In genomic region chr7:127223106-127223505, GRCm38 (mm10) we compare ENCODE assay signal across 26 mouse cellular contexts. TPM values are rescaled to one million over a fixed set of nuclear protein-coding genes. Genes with fewer than 3 reads are reported as not detected.
A peak's percentile ranks its signal among the peaks of the same experiment; 100 is the strongest.
DNase-seq lines count a peak whose midpoint lies in the region; ATAC-seq and TF ChIP-seq lines count a peak whose summit lies in the region.
"Had no signal": no experiment of that assay in that cellular context is flagged by ENCODE, and none has a peak within 500 bp of the region (broad histone marks: within the 10 kb centered on the region; RNA-seq: fewer than 3 reads in every experiment).

No protein-coding gene starts in this region.

- H3K4me2 ChIP-seq in liver, embryonic 13.5 days: peak overlapping the region; percentile 39; the same call in 1 of the 2 replicates
- no peak overlapping the region for H3K4me2 ChIP-seq in liver, embryonic 11.5 days
- H3K4me2 ChIP-seq in liver, embryonic 14.5 days (ENCODE audit: low read depth): peak overlapping the region; percentile 34; the same call in 1 of the 2 replicates
- no peak overlapping the region; the same call in 1 of the 2 replicates for H3K4me2 ChIP-seq in liver, postnatal 0 days (ENCODE audit: low read depth, low read length)
- H3K4me2 ChIP-seq: embryonic facial prominence, embryonic 12.5 days; embryonic facial prominence, embryonic 15.5 days; forebrain, embryonic 12.5 days; forebrain, embryonic 15.5 days; heart, embryonic 13.5 days; hindbrain, embryonic 13.5 days; intestine, embryonic 15.5 days had no signal

- intact Hi-C loops in heart, postnatal 10 days (cut with DNase I): no loop called here
- intact Hi-C loops in left cerebral cortex, adult 2 months (cut with DNase I): no loop called here

- no peak for DNase-seq in liver, embryonic 13.5 days
- no peak for DNase-seq in liver, embryonic 11.5 days (ENCODE audit: low spot score)
- no peak for DNase-seq in ES-E14 (ENCODE audit: low read depth, low spot score)
- no peak for DNase-seq in liver, embryonic 14.5 days (ENCODE audit: low read depth in 3 of 3, low spot score in 3 of 3)
- no peak for DNase-seq in liver, postnatal 0 days
- no peak for DNase-seq in heart, postnatal 10 days
- no peak for DNase-seq in neural tube, embryonic 10.5 days (ENCODE audit: extremely low spot score, low spot score)
- DNase-seq in left cerebral cortex, adult 2 months (ENCODE audit: extremely low spot score in 1 of 2, low spot score in 2 of 2): no peak
- DNase-seq: adrenal gland, postnatal 10 days; adrenal gland, postnatal 36 days; B cell, adult 2 months; cerebellum, adult 18-20 months; cerebellum, adult 9-10 months; cerebellum, postnatal 14 days; gastrocnemius, postnatal 25 days; heart, adult 2 months had no signal

- H3K27me3 ChIP-seq in liver, embryonic 13.5 days: no peaks in the 10 kb centered on the region
- H3K27me3 ChIP-seq in liver, embryonic 11.5 days (replicated peaks; ENCODE audit: control insufficient read depth, insufficient read depth, low read length): no peaks in the 10 kb centered on the region
- no peaks in the 10 kb centered on the region for H3K27me3 ChIP-seq in liver, embryonic 14.5 days (ENCODE audit: control insufficient read depth, insufficient read depth, low read length)
- no peaks in the 10 kb centered on the region for H3K27me3 ChIP-seq in liver, postnatal 0 days (ENCODE audit: insufficient read depth, low read length)
- H3K27me3 ChIP-seq: CH12.LX; embryonic facial prominence, embryonic 12.5 days; embryonic facial prominence, embryonic 15.5 days; forebrain, embryonic 12.5 days; forebrain, embryonic 15.5 days; heart, embryonic 13.5 days; hindbrain, embryonic 13.5 days; intestine, embryonic 15.5 days had no signal

- in situ Hi-C loops in ES-E14 (cut with MboI; ENCODE audit: low sequenced_read_pairs in 2 of 2, unreplicated experiment in 2 of 2): no loop called here

- ATAC-seq in liver, embryonic 13.5 days (ENCODE audit: low read depth): no peak
- no peak for ATAC-seq in liver, embryonic 11.5 days (replicated peaks; ENCODE audit: low FRiP score)
- ATAC-seq in liver, embryonic 14.5 days (ENCODE audit: insufficient read depth): no peak
- no peak for ATAC-seq in liver, postnatal 0 days
- ATAC-seq: forebrain, embryonic 15.5 days; hindbrain, embryonic 16.5 days; intestine, embryonic 15.5 days had no signal

- TF ChIP-seq EP300 in liver, embryonic 14.5 days (IDR thresholded peaks at IDR 0.05; ENCODE audit: low read depth): no peak
- no peak for TF ChIP-seq EP300 in liver, postnatal 0 days (IDR thresholded peaks at IDR 0.05; ENCODE audit: low read depth)

- H3K27ac ChIP-seq in liver, embryonic 13.5 days: peak overlapping the region; percentile 97
- H3K27ac ChIP-seq in liver, embryonic 11.5 days (ENCODE audit: low read depth, low read length): no peak overlapping the region
- peak overlapping the region; percentile 86 for H3K27ac ChIP-seq in ES-E14 (ENCODE audit: insufficient read depth, low read depth, low read length, poor library complexity, severe bottlenecking)
- peak overlapping the region; percentile 98 for H3K27ac ChIP-seq in liver, embryonic 14.5 days
- peak overlapping the region; percentile 64 for H3K27ac ChIP-seq in liver, postnatal 0 days (ENCODE audit: low read depth)
- no peak overlapping the region for H3K27ac ChIP-seq in left cerebral cortex, adult 2 months
- H3K27ac ChIP-seq: embryonic facial prominence, embryonic 12.5 days; embryonic facial prominence, embryonic 15.5 days; forebrain, embryonic 12.5 days; forebrain, embryonic 15.5 days; heart, adult 2 months; heart, embryonic 10.5 days; heart, embryonic 13.5 days; hindbrain, embryonic 13.5 days; intestine, embryonic 15.5 days had no signal

- no peaks in the 10 kb centered on the region for H3K9me3 ChIP-seq in liver, embryonic 13.5 days (replicated peaks)
- H3K9me3 ChIP-seq in liver, embryonic 11.5 days (ENCODE audit: control insufficient read depth, low read length): no peaks in the 10 kb centered on the region
- no peaks in the 10 kb centered on the region for H3K9me3 ChIP-seq in ES-E14 (ENCODE audit: control insufficient read depth, insufficient read depth, low read depth, low read length)
- H3K9me3 ChIP-seq in liver, embryonic 14.5 days (ENCODE audit: control insufficient read depth, low read length): no peaks in the 10 kb centered on the region
- H3K9me3 ChIP-seq in liver, postnatal 0 days (ENCODE audit: low read length): no peaks in the 10 kb centered on the region
- H3K9me3 ChIP-seq: embryonic facial prominence, embryonic 15.5 days; forebrain, embryonic 12.5 days; forebrain, embryonic 15.5 days; heart, embryonic 10.5 days; heart, embryonic 13.5 days; hindbrain, embryonic 13.5 days; intestine, embryonic 15.5 days had no signal

- H3K4me1 ChIP-seq in liver, embryonic 13.5 days (replicated peaks): peaks cover 85% of the 10 kb centered on the region
- peaks cover 33% of the 10 kb centered on the region for H3K4me1 ChIP-seq in liver, embryonic 11.5 days (replicated peaks; ENCODE audit: control insufficient read depth, insufficient read depth, low read length)
- peaks cover 10 to 20% of the 10 kb centered on the region in 2 experiments; a peak in 3 of 4 replicates for H3K4me1 ChIP-seq in ES-E14 (ENCODE audit: control insufficient read depth in 2 of 2, insufficient read depth in 2 of 2, low read length in 2 of 2, poor library complexity in 1 of 2)
- H3K4me1 ChIP-seq in liver, embryonic 14.5 days (replicated peaks; ENCODE audit: control insufficient read depth in 2 of 2, insufficient read depth in 2 of 2, low read length in 1 of 2): peaks cover 62 to 66% of the 10 kb centered on the region in 2 experiments
- H3K4me1 ChIP-seq in liver, postnatal 0 days (ENCODE audit: insufficient read depth): peaks cover 44% of the 10 kb centered on the region
- H3K4me1 ChIP-seq: embryonic facial prominence, embryonic 12.5 days; embryonic facial prominence, embryonic 15.5 days; forebrain, embryonic 12.5 days; forebrain, embryonic 15.5 days; hindbrain, embryonic 13.5 days; intestine, embryonic 15.5 days had no signal

- no peak overlapping the region for H3K4me3 ChIP-seq in liver, embryonic 13.5 days (replicated peaks)
- H3K4me3 ChIP-seq in liver, embryonic 11.5 days (ENCODE audit: low read depth, low read length): no peak overlapping the region
- H3K4me3 ChIP-seq in ES-E14 (ENCODE audit: insufficient read depth in 1 of 2, low read depth in 1 of 2, low read length in 2 of 2, poor library complexity in 1 of 2, severe bottlenecking in 1 of 2): no peak overlapping the region; a peak in 1 of 4 replicates
- no peak overlapping the region for H3K4me3 ChIP-seq in liver, embryonic 14.5 days (ENCODE audit: insufficient read depth in 1 of 2, low read depth in 2 of 2, low read length in 2 of 2)
- H3K4me3 ChIP-seq in liver, postnatal 0 days (ENCODE audit: low read depth, low read length): no peak overlapping the region
- H3K4me3 ChIP-seq in left cerebral cortex, adult 2 months: no peak overlapping the region
- H3K4me3 ChIP-seq: embryonic facial prominence, embryonic 12.5 days; embryonic facial prominence, embryonic 15.5 days; forebrain, embryonic 12.5 days; forebrain, embryonic 15.5 days; heart, adult 2 months; heart, embryonic 10.5 days; heart, embryonic 13.5 days; hindbrain, embryonic 13.5 days; intestine, embryonic 15.5 days had no signal

- no peaks in the 10 kb centered on the region for H3K36me3 ChIP-seq in liver, embryonic 13.5 days
- no peaks in the 10 kb centered on the region for H3K36me3 ChIP-seq in liver, embryonic 11.5 days (ENCODE audit: control insufficient read depth, insufficient read depth, low read length)
- peaks cover 2% of the 10 kb centered on the region; the same call in 1 of the 2 replicates for H3K36me3 ChIP-seq in ES-E14 (ENCODE audit: control insufficient read depth, insufficient read depth, low read length, poor library complexity, severe bottlenecking)
- no peaks in the 10 kb centered on the region for H3K36me3 ChIP-seq in liver, embryonic 14.5 days (replicated peaks; ENCODE audit: control insufficient read depth, insufficient read depth, low read depth)
- H3K36me3 ChIP-seq in liver, postnatal 0 days (replicated peaks; ENCODE audit: insufficient read depth, low read length): no peaks in the 10 kb centered on the region
- H3K36me3 ChIP-seq: embryonic facial prominence, embryonic 15.5 days; forebrain, embryonic 15.5 days; heart, embryonic 10.5 days; heart, embryonic 13.5 days; hindbrain, embryonic 13.5 days; intestine, embryonic 15.5 days had no signal

- H3K9ac ChIP-seq in liver, embryonic 13.5 days: peak overlapping the region; percentile 27; the same call in 1 of the 2 replicates
- no peak overlapping the region for H3K9ac ChIP-seq in liver, embryonic 11.5 days (ENCODE audit: low read depth, low read length)
- H3K9ac ChIP-seq in ES-E14 (ENCODE audit: insufficient read depth, low read depth, low read length, poor library complexity, severe bottlenecking): no peak overlapping the region
- 0 out of 2 replicates have a peak overlapping the region, but pooled peaks have one; percentile 18 for H3K9ac ChIP-seq in liver, embryonic 14.5 days (replicated peaks)
- H3K9ac ChIP-seq in liver, postnatal 0 days (replicated peaks): no peak overlapping the region
- H3K9ac ChIP-seq: embryonic facial prominence, embryonic 12.5 days; embryonic facial prominence, embryonic 15.5 days; forebrain, embryonic 12.5 days; forebrain, embryonic 15.5 days; heart, embryonic 13.5 days; hindbrain, embryonic 13.5 days; intestine, embryonic 15.5 days had no signal

- no peak for TF ChIP-seq CTCF in liver, embryonic 14.5 days (IDR thresholded peaks at IDR 0.05; ENCODE audit: low read depth)
- no peak for TF ChIP-seq CTCF in liver, postnatal 0 days (IDR thresholded peaks at IDR 0.05; ENCODE audit: low read depth)
- TF ChIP-seq CTCF in left cerebral cortex, adult 2 months (IDR thresholded peaks at IDR 0.05): no peak

- WGBS in liver, embryonic 13.5 days (ENCODE audit: insufficient replicate concordance): 88% methylated on average over 3 of the region's 3 CpGs
- 91% methylated on average over 3 of the region's 3 CpGs for WGBS in liver, embryonic 11.5 days
- 90% methylated on average over 3 of the region's 3 CpGs for WGBS in liver, embryonic 14.5 days (ENCODE audit: insufficient replicate concordance)
- 96% methylated on average over 3 of the region's 3 CpGs for WGBS in liver, postnatal 0 days (ENCODE audit: insufficient replicate concordance)

RNA-seq across cellular contexts. Expression of gene Zfp553, which starts 9.8 kb away (rescaled TPM):
- polyA plus RNA-seq in liver, embryonic 13.5 days (2015; fragmentation: Nextera tagmentation; extraction: Ambion mirVana): 8.3 and 9.0 TPM in 2 replicates
- polyA plus RNA-seq in liver, embryonic 11.5 days (2014; fragmentation: Nextera tagmentation; extraction: Ambion mirVana): 17.2 TPM in 2 replicates
- total RNA-seq in ES-E14 (2012; rRNA removed): 55.2 and 64.7 TPM in 2 replicates
- polyA plus RNA-seq in liver, embryonic 14.5 days (2012; rRNA removed): 3.3 and 3.4 TPM in 2 replicates
- 2.4 and 2.8 TPM in 2 replicates for polyA plus RNA-seq in liver, embryonic 14.5 days (2014; fragmentation: Nextera tagmentation; extraction: Ambion mirVana)
- polyA plus RNA-seq in liver, postnatal 0 days (2015; fragmentation: Nextera tagmentation; extraction: Ambion mirVana): 4.0 and 5.3 TPM in 2 replicates
- 1 to 10 TPM; 6.8 to 8.8 TPM for total RNA-seq in heart, postnatal 10 days (2021)
- 10 to 100 TPM; 17.8 to 20.5 TPM for total RNA-seq in left cerebral cortex, adult 2 months (2021)

RNA-seq across cellular contexts. Expression of gene Sept1, which starts 9.8 kb away (rescaled TPM):
- polyA plus RNA-seq in liver, embryonic 13.5 days (2015; fragmentation: Nextera tagmentation; extraction: Ambion mirVana): 9.7 and 9.8 TPM in 2 replicates
- polyA plus RNA-seq in liver, embryonic 11.5 days (2014; fragmentation: Nextera tagmentation; extraction: Ambion mirVana): 14.9 and 17.5 TPM in 2 replicates
- total RNA-seq in ES-E14 (2012; rRNA removed): 85.8 and 128 TPM in 2 replicates
- 10.3 and 16.1 TPM in 2 replicates for polyA plus RNA-seq in liver, embryonic 14.5 days (2012; rRNA removed)
- polyA plus RNA-seq in liver, embryonic 14.5 days (2014; fragmentation: Nextera tagmentation; extraction: Ambion mirVana): 7.0 TPM in 2 replicates
- 16.7 and 17.3 TPM in 2 replicates for polyA plus RNA-seq in liver, postnatal 0 days (2015; fragmentation: Nextera tagmentation; extraction: Ambion mirVana)
- 10 to 100 TPM; 11.5 to 15.5 TPM for total RNA-seq in heart, postnatal 10 days (2021)
- total RNA-seq in left cerebral cortex, adult 2 months (2021): 1 to 10 TPM; 3.5 to 6.4 TPM

RNA-seq across cellular contexts. Expression of gene Mylpf, which starts 14.4 kb away (rescaled TPM):
- polyA plus RNA-seq in liver, embryonic 13.5 days (2015; fragmentation: Nextera tagmentation; extraction: Ambion mirVana): 42.7 and 46.8 TPM in 2 replicates
- polyA plus RNA-seq in liver, embryonic 11.5 days (2014; fragmentation: Nextera tagmentation; extraction: Ambion mirVana): 31.5 and 33.6 TPM in 2 replicates
- total RNA-seq in ES-E14 (2012; rRNA removed): 322 and 498 TPM in 2 replicates
- 10.6 and 15.6 TPM in 2 replicates for polyA plus RNA-seq in liver, embryonic 14.5 days (2012; rRNA removed)
- 31.0 and 31.1 TPM in 2 replicates for polyA plus RNA-seq in liver, embryonic 14.5 days (2014; fragmentation: Nextera tagmentation; extraction: Ambion mirVana)
- polyA plus RNA-seq in liver, postnatal 0 days (2015; fragmentation: Nextera tagmentation; extraction: Ambion mirVana): 19.7 and 94.3 TPM in 2 replicates
- 1 to 10 TPM; 1.7 to 2.5 TPM for total RNA-seq in heart, postnatal 10 days (2021)
- total RNA-seq in left cerebral cortex, adult 2 months (2021): 1 to 10 TPM; 2.7 to 3.3 TPM

RNA-seq across cellular contexts. Expression of gene Tbc1d10b, which starts 14.8 kb away (rescaled TPM):
- 15.8 and 15.9 TPM in 2 replicates for polyA plus RNA-seq in liver, embryonic 13.5 days (2015; fragmentation: Nextera tagmentation; extraction: Ambion mirVana)
- 28.2 and 29.0 TPM in 2 replicates for polyA plus RNA-seq in liver, embryonic 11.5 days (2014; fragmentation: Nextera tagmentation; extraction: Ambion mirVana)
- total RNA-seq in ES-E14 (2012; rRNA removed): 63.3 and 67.0 TPM in 2 replicates
- polyA plus RNA-seq in liver, embryonic 14.5 days (2012; rRNA removed): 12.8 and 15.5 TPM in 2 replicates
- 10.9 and 13.2 TPM in 2 replicates for polyA plus RNA-seq in liver, embryonic 14.5 days (2014; fragmentation: Nextera tagmentation; extraction: Ambion mirVana)
- polyA plus RNA-seq in liver, postnatal 0 days (2015; fragmentation: Nextera tagmentation; extraction: Ambion mirVana): 8.3 and 8.6 TPM in 2 replicates
- total RNA-seq in heart, postnatal 10 days (2021): 10 to 100 TPM; 35.3 to 37.2 TPM
- total RNA-seq in left cerebral cortex, adult 2 months (2021): 100 to 1,000 TPM in 1 of 2 experiments, 10 to 100 TPM in 1; 91.9 to 110 TPM

RNA-seq across cellular contexts. Expression of gene Zfp771, which starts 21.0 kb away (rescaled TPM):
- polyA plus RNA-seq in liver, embryonic 13.5 days (2015; fragmentation: Nextera tagmentation; extraction: Ambion mirVana): 19.0 and 20.6 TPM in 2 replicates
- 45.9 and 47.3 TPM in 2 replicates for polyA plus RNA-seq in liver, embryonic 11.5 days (2014; fragmentation: Nextera tagmentation; extraction: Ambion mirVana)
- 18.7 and 21.6 TPM in 2 replicates for total RNA-seq in ES-E14 (2012; rRNA removed)
- polyA plus RNA-seq in liver, embryonic 14.5 days (2012; rRNA removed): 19.6 and 21.6 TPM in 2 replicates
- polyA plus RNA-seq in liver, embryonic 14.5 days (2014; fragmentation: Nextera tagmentation; extraction: Ambion mirVana): 11.0 TPM in 2 replicates
- 15.5 and 17.8 TPM in 2 replicates for polyA plus RNA-seq in liver, postnatal 0 days (2015; fragmentation: Nextera tagmentation; extraction: Ambion mirVana)
- 10 to 100 TPM; 14.3 to 15.9 TPM for total RNA-seq in heart, postnatal 10 days (2021)
- 10 to 100 TPM; 58.8 to 68.6 TPM for total RNA-seq in left cerebral cortex, adult 2 months (2021)

Comparison
In these comparisons a context has a peak if more than half of its experiments do, and no peak if none do; other contexts are left out.
1. H3K27ac ChIP-seq: peak in liver, embryonic 13.5 days (single experiment), ES-E14 (single experiment), liver, embryonic 14.5 days (single experiment) and liver, postnatal 0 days (single experiment); none in liver, embryonic 11.5 days (single experiment) and left cerebral cortex, adult 2 months (single experiment).
2. H3K4me2 ChIP-seq: peak in liver, embryonic 13.5 days (single experiment) and liver, embryonic 14.5 days (single experiment); none in liver, embryonic 11.5 days (single experiment) and liver, postnatal 0 days (single experiment).
3. H3K9ac ChIP-seq: peak in liver, embryonic 13.5 days (single experiment) and liver, embryonic 14.5 days (single experiment); none in liver, embryonic 11.5 days (single experiment), ES-E14 (single experiment) and liver, postnatal 0 days (single experiment).